Mouse (Mus musculus): Measurements from ENCODE around the gene Pfkp.

GRCm38 (mm10) chr13:6649542-6649941 lies 965 bp upstream of the Pfkp start:
- TF ChIP-seq POLR2A (IDR thresholded peaks at IDR 0.05; ENCODE audit: insufficient read depth, low read depth, low read length), result no peak
- TF ChIP-seq EP300 (IDR thresholded peaks at IDR 0.05; ENCODE audit: insufficient read depth, low read depth, low read length), result no peak

All from heart, adult 2 months (tissue).